Mouse (Mus musculus): ENCODE data around the gene Hapln2. TPM values are rescaled to one million over a fixed set of nuclear protein-coding genes. Genes with fewer than 3 reads are reported as not detected.

The Hapln2 gene
- total and polyA plus RNA-seq, 3 experiments, result not detected

DNA sequence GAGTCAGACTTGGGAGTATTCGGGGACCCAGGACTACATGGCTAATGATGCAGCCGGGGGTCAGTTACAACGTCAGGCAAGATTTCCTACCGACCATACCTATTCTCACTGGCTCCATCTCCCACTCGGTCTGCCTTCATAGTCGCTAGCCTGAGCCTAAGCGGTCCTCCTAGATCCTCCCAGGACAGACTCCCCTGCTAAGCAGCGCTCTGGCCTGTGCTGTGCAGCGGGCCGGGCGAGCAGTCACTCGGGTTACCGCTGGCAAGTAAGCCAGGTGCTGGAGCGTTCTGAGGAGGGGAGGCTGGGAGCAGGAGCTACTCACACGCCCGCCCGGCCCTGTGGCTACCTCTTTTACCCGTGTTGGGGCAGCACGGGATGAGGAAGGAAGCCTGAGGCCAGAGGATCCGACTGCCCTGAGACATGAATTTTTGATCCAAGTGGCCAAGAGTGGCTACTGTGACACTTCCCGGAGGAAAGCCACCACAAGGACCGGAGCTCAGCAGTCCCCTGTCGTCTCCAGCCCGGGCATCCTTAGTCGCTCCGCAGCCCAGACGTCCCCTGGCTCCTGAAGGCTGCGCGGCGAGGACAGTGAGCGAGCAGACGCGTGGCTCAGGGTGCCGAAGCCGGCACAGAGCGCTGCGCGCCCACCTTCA, 28.0 kb downstream of the Hapln2 start:
- H3K79me2 ChIP-seq (ENCODE audit: control insufficient read depth, insufficient read depth, low read length, poor library complexity), result no peaks in the 10 kb centered on the region

DNA sequence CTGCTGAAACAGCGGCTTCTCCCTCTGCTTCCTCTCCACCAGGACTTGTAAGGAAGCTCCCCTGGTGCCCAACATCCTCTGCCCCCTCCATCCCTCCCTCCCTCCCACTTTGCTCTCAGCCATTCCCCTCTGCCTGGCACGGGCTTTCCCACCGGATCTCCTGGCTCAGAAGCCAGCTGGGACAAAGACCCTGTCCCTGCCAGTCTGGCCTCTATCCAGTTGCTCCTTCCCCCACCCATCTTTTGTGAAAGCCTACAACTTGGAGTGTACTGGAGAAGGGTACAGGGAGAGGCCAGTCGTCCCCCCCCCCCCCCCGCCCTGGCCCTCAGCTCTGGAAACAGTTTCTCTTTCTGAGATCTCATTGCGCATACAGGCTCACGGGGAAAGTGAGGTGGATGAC, 28.6 kb downstream of the Hapln2 start:
- TF ChIP-seq ETS1 (IDR thresholded peaks at IDR 0.05; ENCODE audit: low read depth, low read length) (no peak), CHD1 (IDR thresholded peaks at IDR 0.05; ENCODE audit: low read depth, low read length) (no peak), ZNF384 (IDR thresholded peaks at IDR 0.05; ENCODE audit: low read depth, low read length) (no peak), MAZ (IDR thresholded peaks at IDR 0.05; ENCODE audit: low read depth, low read length) (no peak), POLR2AphosphoS5 (IDR thresholded peaks at IDR 0.05; ENCODE audit: borderline replicate concordance, low read depth, low read length) (no peak), TBP (IDR thresholded peaks at IDR 0.05; ENCODE audit: low read depth, low read length) (no peak), USF2 (IDR thresholded peaks at IDR 0.05; ENCODE audit: borderline replicate concordance in 1 of 2, insufficient read depth in 1 of 2, low read depth in 1 of 2, low read length in 2 of 2) (no peak), E2F4 (IDR thresholded peaks at IDR 0.05; ENCODE audit: borderline replicate concordance, low read depth, low read length) (no peak), EP300 (IDR thresholded peaks at IDR 0.05; ENCODE audit: low read depth in 1 of 2, low read length in 2 of 2) (no peak), KAT2A (conservative IDR thresholded peaks at IDR 0.05; ENCODE audit: low read depth, low read length) (no peak), ZKSCAN1 (IDR thresholded peaks at IDR 0.05; ENCODE audit: low read depth, low read length) (no peak), NELFE (IDR thresholded peaks at IDR 0.05; ENCODE audit: low read depth, low read length) (no peak), MAFK (IDR thresholded peaks at IDR 0.05; ENCODE audit: borderline replicate concordance, low read depth, low read length) (no peak), ELF1 (IDR thresholded peaks at IDR 0.05; ENCODE audit: low read depth, low read length) (no peak), RCOR1 (IDR thresholded peaks at IDR 0.05; ENCODE audit: low read depth, low read length) (no peak), MEF2A (IDR thresholded peaks at IDR 0.05; ENCODE audit: extremely low read depth, insufficient replicate concordance, low read depth, low read length, poor library complexity, severe bottlenecking) (no peak), SIN3A (IDR thresholded peaks at IDR 0.05; ENCODE audit: low read length) (no peak), POLR2A (IDR thresholded peaks at IDR 0.05; ENCODE audit: control insufficient read depth in 1 of 2, insufficient read depth in 1 of 2, low read depth in 1 of 2, low read length in 2 of 2, poor library complexity in 1 of 2) (no peak), POLR2AphosphoS2 (IDR thresholded peaks at IDR 0.05; ENCODE audit: low read length) (no peak), CTCF (IDR thresholded peaks at IDR 0.05 in 2 of 3, conservative IDR thresholded peaks at IDR 0.05 in 1 of 3; ENCODE audit: control insufficient read depth in 1 of 3, insufficient read depth in 1 of 3, low read depth in 2 of 3, low read length in 3 of 3, poor library complexity in 1 of 3, severe bottlenecking in 1 of 3) (no peak)
- Histone ChIP-seq H3K9ac (ENCODE audit: control insufficient read depth, low read depth, low read length, poor library complexity, severe bottlenecking) (no peak overlapping the region), H3K79me2 (ENCODE audit: control insufficient read depth, insufficient read depth, low read length, poor library complexity) (no peaks in the 10 kb centered on the region), H3K4me3 (ENCODE audit: control insufficient read depth in 1 of 2, insufficient read depth in 1 of 2, low read depth in 2 of 2, low read length in 2 of 2) (no peak overlapping the region), H3K36me3 (ENCODE audit: control insufficient read depth in 1 of 2, insufficient read depth in 2 of 2, low read length in 2 of 2) (no peaks in the 10 kb centered on the region), H3K4me1 (ENCODE audit: control insufficient read depth in 1 of 2, insufficient read depth in 2 of 2, low read length in 2 of 2) (no peaks in the 10 kb centered on the region), H3K9me3 (replicated peaks; ENCODE audit: insufficient read depth, low read length) (no peaks in the 10 kb centered on the region), H3K27ac (ENCODE audit: control insufficient read depth, low read depth, low read length) (no peak overlapping the region), H3K27me3 (ENCODE audit: control insufficient read depth in 1 of 2, insufficient read depth in 2 of 2, low read length in 2 of 2) (no peaks in the 10 kb centered on the region; a peak in 1 of 4 replicates)
- DNase-seq (ENCODE audit: low read depth, low spot score), result no peak

More for the DNA sequence above, 28.0 kb downstream of the Hapln2 start:
- DNase-seq (ENCODE audit: low read depth, low spot score), result no peak
- Histone ChIP-seq H3K4me1 (ENCODE audit: control insufficient read depth in 1 of 2, insufficient read depth in 2 of 2, low read length in 2 of 2) (no peaks in the 10 kb centered on the region), H3K36me3 (ENCODE audit: control insufficient read depth in 1 of 2, insufficient read depth in 2 of 2, low read length in 2 of 2) (no peaks in the 10 kb centered on the region), H3K4me3 (ENCODE audit: control insufficient read depth in 1 of 2, insufficient read depth in 1 of 2, low read depth in 2 of 2, low read length in 2 of 2) (no peak overlapping the region), H3K9me3 (replicated peaks; ENCODE audit: insufficient read depth, low read length) (no peaks in the 10 kb centered on the region), H3K27me3 (ENCODE audit: control insufficient read depth in 1 of 2, insufficient read depth in 2 of 2, low read length in 2 of 2) (no peaks in the 10 kb centered on the region; a peak in 1 of 4 replicates), H3K27ac (ENCODE audit: control insufficient read depth, low read depth, low read length) (no peak overlapping the region), H3K9ac (ENCODE audit: control insufficient read depth, low read depth, low read length, poor library complexity, severe bottlenecking) (no peak overlapping the region)
- no peak for TF ChIP-seq MAX (IDR thresholded peaks at IDR 0.05; ENCODE audit: low read length)
- TF ChIP-seq POLR2A (IDR thresholded peaks at IDR 0.05; ENCODE audit: control insufficient read depth in 1 of 2, insufficient read depth in 1 of 2, low read depth in 1 of 2, low read length in 2 of 2, poor library complexity in 1 of 2), result no peak
- no peak for TF ChIP-seq E2F4 (IDR thresholded peaks at IDR 0.05; ENCODE audit: borderline replicate concordance, low read depth, low read length)
- TF ChIP-seq CTCF (IDR thresholded peaks at IDR 0.05 in 2 of 3, conservative IDR thresholded peaks at IDR 0.05 in 1 of 3; ENCODE audit: control insufficient read depth in 1 of 3, insufficient read depth in 1 of 3, low read depth in 2 of 3, low read length in 3 of 3, poor library complexity in 1 of 3, severe bottlenecking in 1 of 3), result no peak
- no peak for TF ChIP-seq USF2 (IDR thresholded peaks at IDR 0.05; ENCODE audit: borderline replicate concordance in 1 of 2, insufficient read depth in 1 of 2, low read depth in 1 of 2, low read length in 2 of 2)
- no peak for TF ChIP-seq RAD21 (IDR thresholded peaks at IDR 0.05; ENCODE audit: low read depth, low read length)
- no peak for TF ChIP-seq GATA1 (IDR thresholded peaks at IDR 0.05; ENCODE audit: low read depth, low read length)
- TF ChIP-seq BHLHE40 (IDR thresholded peaks at IDR 0.05; ENCODE audit: borderline replicate concordance, low read depth, low read length), result no peak
- TF ChIP-seq SMC3 (IDR thresholded peaks at IDR 0.05; ENCODE audit: low read depth, low read length), result no peak
- TF ChIP-seq SIN3A (IDR thresholded peaks at IDR 0.05; ENCODE audit: low read length), result no peak
- TF ChIP-seq ETS1 (IDR thresholded peaks at IDR 0.05; ENCODE audit: low read depth, low read length), result no peak
- no peak for TF ChIP-seq TBP (IDR thresholded peaks at IDR 0.05; ENCODE audit: low read depth, low read length)
- TF ChIP-seq ZMIZ1 (IDR thresholded peaks at IDR 0.05; ENCODE audit: low read depth, low read length), result no peak
- no peak for TF ChIP-seq EP300 (IDR thresholded peaks at IDR 0.05; ENCODE audit: low read depth in 1 of 2, low read length in 2 of 2)
- TF ChIP-seq POLR2AphosphoS5 (IDR thresholded peaks at IDR 0.05; ENCODE audit: borderline replicate concordance, low read depth, low read length), result no peak
- no peak for TF ChIP-seq JUND (IDR thresholded peaks at IDR 0.05; ENCODE audit: low read depth, low read length)
- TF ChIP-seq MAZ (IDR thresholded peaks at IDR 0.05; ENCODE audit: low read depth, low read length), result no peak
- no peak for TF ChIP-seq TCF12 (IDR thresholded peaks at IDR 0.05; ENCODE audit: low read depth, low read length)
- no peak for TF ChIP-seq USF1 (IDR thresholded peaks at IDR 0.05; ENCODE audit: low read depth, low read length)
